Mouse (Mus musculus) thymus, adult 2 months (tissue): ENCODE measurements around the gene Dab1. TPM values are rescaled to one million over a fixed set of nuclear protein-coding genes. Genes with fewer than 3 reads are reported as not detected.

Source experiments
- DNase-seq: peaks from one replicate; pipeline ENCODE4 v3.0.0; 2021
- H3K27ac ChIP-seq: fragments of 200-500 bp; 2 replicates; pipeline ENCODE4 v1.5.1; 2012; ENCODE audit warnings: low read length, control low read depth; ENCODE audit not compliant: control insufficient read depth, insufficient read depth
- H3K27me3 ChIP-seq: fragments of 200-500 bp; 2 replicates; pipeline ENCODE4 v1.6.1; 2012; ENCODE audit warnings: mild to moderate bottlenecking, low read length, moderate library complexity, mixed read lengths; ENCODE audit not compliant: control insufficient read depth, insufficient read depth
- H3K36me3 ChIP-seq: fragments of 200-500 bp; 2 replicates; pipeline ENCODE4 v1.6.1; 2012; ENCODE audit warnings: mild to moderate bottlenecking, low read length, moderate library complexity; ENCODE audit not compliant: control insufficient read depth, insufficient read depth
- H3K4me1 ChIP-seq: fragments of 200-500 bp; replicated peaks from 2 replicates; pipeline ENCODE4 v1.6.1; 2012; ENCODE audit warnings: low read length; ENCODE audit not compliant: control insufficient read depth, insufficient read depth
- H3K4me3 ChIP-seq: fragments of 200-500 bp; 2 replicates; pipeline ENCODE4 v1.5.1; 2012; ENCODE audit warnings: mild to moderate bottlenecking, low read length, control low read depth, moderate library complexity; ENCODE audit not compliant: control insufficient read depth, insufficient read depth
- CTCF ChIP-seq: fragments of 200-500 bp; IDR thresholded peaks from 2 replicates; pipeline ENCODE4 v1.5.1; 2012; ENCODE audit warnings: mild to moderate bottlenecking, control low read depth, low read length, moderate library complexity, borderline replicate concordance; ENCODE audit not compliant: control insufficient read depth, poor library complexity, insufficient read depth; ENCODE audit errors: extremely low read depth
- POLR2A ChIP-seq: fragments of 200-500 bp; IDR thresholded peaks from 2 replicates; pipeline ENCODE4 v1.6.1; 2012; ENCODE audit warnings: mild to moderate bottlenecking, low read length, control low read depth, moderate library complexity; ENCODE audit not compliant: control insufficient read depth, poor library complexity, insufficient read depth; ENCODE audit errors: extremely low read depth
- WGBS: fragments of 180-500 bp; shearing (Covaris S2); methylation state at CpG from one replicate; pipeline ENCODE4 v1.1.7; 2018; 5-methylcytosine and 5-hydroxymethylcytosine counted together
- polyA plus RNA-seq: library from polyadenylated mRNA; depleted of rRNA; stranded (reverse); fragments of >200 nt; gene quantifications from 2 replicates; pipeline ENCODE4 v1.2.3, GENCODE M21; 2012

Gene Dab1
- polyA plus RNA-seq, 1 experiment: 0.28 TPM

GRCm38 (mm10) chr4:104448199-104448598, 829.0 kb downstream of the Dab1 start:
- WGBS: 86% methylated on average over 1 of the region's 1 CpGs
- no peaks in the 10 kb centered on the region for H3K4me1 ChIP-seq
- no peaks in the 10 kb centered on the region for H3K27me3 ChIP-seq
- DNase-seq: no peak
- H3K36me3 ChIP-seq: no peaks in the 10 kb centered on the region
- H3K4me3 ChIP-seq: no peak overlapping the region
- no peak for TF ChIP-seq CTCF
- TF ChIP-seq POLR2A: no peak
- H3K27ac ChIP-seq: no peak overlapping the region

DNA sequence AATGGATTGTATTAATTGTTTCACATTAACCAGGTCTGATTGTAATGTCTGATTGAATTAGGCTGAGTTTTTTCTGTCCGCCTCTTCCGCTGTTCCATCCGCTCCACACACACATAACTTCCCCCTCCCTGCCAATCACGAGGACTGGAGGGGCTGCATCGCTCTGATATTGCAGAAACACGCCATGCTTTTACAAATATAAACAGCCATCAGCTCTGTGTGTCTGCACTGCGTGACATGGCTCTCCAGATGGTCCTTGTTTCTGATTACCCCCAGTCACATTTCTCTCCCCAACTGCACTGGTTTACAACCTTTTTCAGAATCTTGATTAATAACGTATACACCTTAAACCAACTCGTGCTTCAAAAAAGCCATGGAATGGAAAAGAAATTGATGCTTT, 831.5 kb downstream of the Dab1 start:
- DNase-seq: no peak
- H3K27me3 ChIP-seq: no peaks in the 10 kb centered on the region
- H3K4me3 ChIP-seq: no peak overlapping the region
- no peak overlapping the region for H3K27ac ChIP-seq
- no peaks in the 10 kb centered on the region for H3K36me3 ChIP-seq
- no peaks in the 10 kb centered on the region for H3K4me1 ChIP-seq
- TF ChIP-seq POLR2A (no peak), CTCF (no peak)
- whole genome bisulfite sequencing: 86% methylated on average over 9 of the region's 9 CpGs

- Histone ChIP-seq H3K4me1 (no peaks in the 10 kb centered on the region), H3K27me3 (no peaks in the 10 kb centered on the region), H3K27ac (no peak overlapping the region), H3K36me3 (no peaks in the 10 kb centered on the region), H3K4me3 (no peak overlapping the region)
- no peak for DNase-seq
- TF ChIP-seq CTCF: no peak
- no peak for TF ChIP-seq POLR2A
- 82% methylated on average over 7 of the region's 7 CpGs for WGBS
Measured at GRCm38 (mm10) chr4:104452587-104452986, 833.4 kb downstream of the Dab1 start.

DNA sequence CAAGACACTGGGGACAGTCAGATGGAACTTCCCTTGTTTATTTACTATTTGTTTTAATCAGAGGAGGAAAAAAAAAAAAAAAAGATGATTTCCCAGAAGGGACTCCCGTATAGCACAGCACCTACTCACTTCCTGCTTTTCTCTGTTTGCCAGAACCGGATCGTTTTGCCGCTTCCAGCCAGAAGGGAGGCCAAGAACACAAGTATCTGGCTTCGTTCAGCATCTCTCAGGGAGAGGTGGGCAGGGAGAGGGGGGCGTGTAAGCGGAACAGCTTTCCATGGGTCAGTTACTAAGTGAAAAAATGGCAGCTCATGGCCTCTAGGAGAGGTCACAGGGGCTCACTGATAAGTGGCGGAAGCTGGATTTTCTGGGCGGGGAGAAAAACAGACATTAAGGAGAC, 836.0 kb downstream of the Dab1 start:
- Histone ChIP-seq H3K36me3 (no peaks in the 10 kb centered on the region), H3K27ac (no peak overlapping the region), H3K4me3 (no peak overlapping the region), H3K27me3 (no peaks in the 10 kb centered on the region), H3K4me1 (no peaks in the 10 kb centered on the region)
- no peak for DNase-seq
- WGBS: 69% methylated on average over 9 of the region's 9 CpGs
- TF ChIP-seq POLR2A: no peak
- no peak for TF ChIP-seq CTCF

GRCm38 (mm10) chr4:104455760-104456159, 836.6 kb downstream of the Dab1 start:
- Histone ChIP-seq H3K4me3 (no peak overlapping the region), H3K4me1 (no peaks in the 10 kb centered on the region), H3K36me3 (no peaks in the 10 kb centered on the region), H3K27me3 (no peaks in the 10 kb centered on the region), H3K27ac (no peak overlapping the region)
- WGBS: 91% methylated on average over 3 of the region's 3 CpGs
- DNase-seq: no peak
- TF ChIP-seq CTCF: no peak

GRCm38 (mm10) chr4:104456173-104456873, 837.2 kb downstream of the Dab1 start:
- Histone ChIP-seq H3K36me3 (no peaks in the 10 kb centered on the region), H3K27me3 (no peaks in the 10 kb centered on the region), H3K4me3 (no peak overlapping the region), H3K27ac (no peak overlapping the region), H3K4me1 (no peaks in the 10 kb centered on the region)
- WGBS: 84% methylated on average over 7 of the region's 7 CpGs
- no peak for DNase-seq
- no peak for TF ChIP-seq CTCF
- TF ChIP-seq POLR2A: no peak

DNA sequence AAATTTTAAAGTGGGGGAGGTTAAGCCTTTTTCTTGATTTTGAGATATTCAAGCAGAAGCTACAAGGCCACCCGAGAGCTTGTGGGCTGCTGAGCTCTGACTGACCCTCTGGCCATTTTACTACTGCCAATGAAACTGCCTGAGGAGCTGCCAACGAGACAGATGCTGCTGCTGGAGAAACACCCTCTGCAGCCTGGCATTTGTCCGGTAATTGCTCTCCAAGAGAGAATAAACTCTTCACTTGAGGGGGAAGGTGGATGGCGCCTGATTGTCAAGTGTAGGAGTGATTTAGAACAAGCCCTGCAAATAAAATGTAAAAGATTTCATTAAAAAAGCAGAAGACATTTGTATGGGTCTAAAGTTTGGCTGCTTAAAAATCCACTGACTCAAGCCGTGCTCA, 839.6 kb downstream of the Dab1 start:
- DNase-seq: no peak
- WGBS: 76% methylated on average over 5 of the region's 5 CpGs
- H3K36me3 ChIP-seq: no peaks in the 10 kb centered on the region
- H3K4me1 ChIP-seq: no peaks in the 10 kb centered on the region
- H3K27ac ChIP-seq: no peak overlapping the region
- TF ChIP-seq CTCF (no peak), POLR2A (no peak)
- H3K27me3 ChIP-seq: no peaks in the 10 kb centered on the region
- H3K4me3 ChIP-seq: no peak overlapping the region
